Mouse (Mus musculus) spleen, adult 2 months (tissue): Measurements from ENCODE around the gene Phlda2.

Experiments used
- CTCF ChIP-seq: fragments of 200-500 bp; IDR thresholded peaks from 2 replicates; pipeline ENCODE4 v1.5.1; 2011; ENCODE audit warnings: mild to moderate bottlenecking, inconsistent platforms; ENCODE audit not compliant: insufficient read depth, insufficient read length, insufficient replicate concordance; ENCODE audit errors: extremely low read depth
- POLR2A ChIP-seq: fragments of 200-500 bp; IDR thresholded peaks from 2 replicates; pipeline ENCODE4 v1.6.1; 2011; ENCODE audit warnings: low read depth, low read length, inconsistent platforms

- TF ChIP-seq CTCF = no peak
- no peak for TF ChIP-seq POLR2A
Observed at GRCm38 (mm10) chr7:143503926-143504325, 976 bp upstream of the Phlda2 start.
